Mouse (Mus musculus) G1E (cell line): ENCODE results near the gene Iqcb1. TPM values are rescaled to one million over a fixed set of nuclear protein-coding genes. Genes with fewer than 3 reads are reported as not detected.

Experiments used
- ATAC-seq: 2 replicates; pipeline ENCODE4 v1.8.0; 2016; ENCODE audit warnings: mild to moderate bottlenecking; ENCODE audit not compliant: insufficient number of reproducible peaks, poor library complexity, low FRiP score, severe bottlenecking; ENCODE audit errors: extremely low read depth
- DNase-seq: peaks from one replicate; pipeline ENCODE4 v3.0.0; 2012; ENCODE audit warnings: low spot score
- H3K27me3 ChIP-seq: 2 replicates; pipeline ENCODE4 v1.6.1; 2012; ENCODE audit warnings: mild to moderate bottlenecking, low read length, inconsistent platforms; ENCODE audit not compliant: insufficient read depth
- H3K36me3 ChIP-seq: replicated peaks from 2 replicates; pipeline ENCODE3; 2012; ENCODE audit warnings: mild to moderate bottlenecking, inconsistent platforms
- H3K4me1 ChIP-seq: 2 replicates; pipeline ENCODE4 v1.6.1; 2012; ENCODE audit warnings: low read depth, low read length, inconsistent platforms, mixed read lengths; ENCODE audit not compliant: insufficient read depth
- H3K4me3 ChIP-seq: 2 replicates; pipeline ENCODE4 v1.5.1; 2012; ENCODE audit warnings: low read depth, mild to moderate bottlenecking, inconsistent platforms, low read length, moderate library complexity, mixed read lengths
- H3K9me3 ChIP-seq: replicated peaks from 2 replicates; pipeline ENCODE4 v1.6.1; 2012; ENCODE audit warnings: inconsistent platforms
- CTCF ChIP-seq: IDR thresholded peaks from 2 replicates; pipeline ENCODE4 v1.5.1; 2012; ENCODE audit warnings: low read depth, low read length, inconsistent platforms, mixed read lengths
- GATA1 ChIP-seq: IDR thresholded peaks from 2 replicates; pipeline ENCODE4 v1.6.1; 2012; ENCODE audit warnings: borderline replicate concordance, low read length, inconsistent platforms, mixed read lengths
- GATA2 ChIP-seq: IDR thresholded peaks from 2 replicates; pipeline ENCODE4 v1.6.1; 2012; ENCODE audit warnings: low read depth, low read length, inconsistent platforms, borderline replicate concordance
- POLR2AphosphoS5 ChIP-seq: IDR thresholded peaks from 2 replicates; pipeline ENCODE4 v1.6.1; 2012; ENCODE audit warnings: low read depth, low read length, inconsistent platforms; ENCODE audit not compliant: insufficient replicate concordance
- TAL1 ChIP-seq: conservative IDR thresholded peaks from 2 replicates; pipeline ENCODE4 v1.6.1; 2012; ENCODE audit warnings: low read depth, low read length, inconsistent platforms, mixed read lengths
- polyA plus RNA-seq: library from polyadenylated mRNA; stranded (reverse); fragments of >175 nt; gene quantifications from 2 replicates; pipeline ENCODE4 v1.2.3, GENCODE M21; 2012
- total RNA-seq, 2 experiments: library from RNA; stranded (forward) in 1 of 2; stranded (reverse) in 1 of 2; fragments of 200-1000 nt in 1 of 2; fragments of >200 nt in 1 of 2; fragmentation: Nextera tagmentation in 1 of 2; gene quantifications; 2 replicates each; pipeline ENCODE4 v1.2.3; 2014 to 2017

Gene Iqcb1
- total and polyA plus RNA-seq, 3 experiments = 2.9 to 27.7 (median 19.0) TPM

DNA sequence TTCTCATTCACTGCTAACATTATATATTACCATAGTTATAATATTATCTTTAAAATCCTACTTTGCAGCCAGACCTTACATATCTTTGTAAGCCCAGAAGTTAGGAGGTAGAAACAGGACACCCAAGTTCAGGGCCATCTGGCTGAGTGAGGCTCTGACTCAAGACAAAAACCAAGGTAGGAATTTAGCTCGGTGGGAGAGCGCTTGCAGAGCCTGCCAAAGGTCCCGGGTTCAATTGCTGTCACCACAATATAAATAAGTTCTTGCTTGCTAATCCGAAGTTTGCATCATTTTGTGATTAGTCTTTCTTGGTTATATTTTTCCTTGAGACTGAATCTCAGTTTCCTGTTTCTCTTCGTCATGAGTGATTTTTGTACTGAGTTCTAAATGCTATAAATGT, 75.0 kb downstream of the Iqcb1 start:
- H3K4me1 ChIP-seq = no peaks in the 10 kb centered on the region
- H3K27me3 ChIP-seq = no peaks in the 10 kb centered on the region
- TF ChIP-seq POLR2AphosphoS5 (no peak), CTCF (no peak), GATA1 (no peak), GATA2 (no peak), TAL1 (no peak)
- H3K36me3 ChIP-seq = peaks cover 63% of the 10 kb centered on the region
- ATAC-seq (no peak), DNase-seq (no peak)
- no peak overlapping the region for H3K4me3 ChIP-seq
- no peaks in the 10 kb centered on the region for H3K9me3 ChIP-seq

DNA sequence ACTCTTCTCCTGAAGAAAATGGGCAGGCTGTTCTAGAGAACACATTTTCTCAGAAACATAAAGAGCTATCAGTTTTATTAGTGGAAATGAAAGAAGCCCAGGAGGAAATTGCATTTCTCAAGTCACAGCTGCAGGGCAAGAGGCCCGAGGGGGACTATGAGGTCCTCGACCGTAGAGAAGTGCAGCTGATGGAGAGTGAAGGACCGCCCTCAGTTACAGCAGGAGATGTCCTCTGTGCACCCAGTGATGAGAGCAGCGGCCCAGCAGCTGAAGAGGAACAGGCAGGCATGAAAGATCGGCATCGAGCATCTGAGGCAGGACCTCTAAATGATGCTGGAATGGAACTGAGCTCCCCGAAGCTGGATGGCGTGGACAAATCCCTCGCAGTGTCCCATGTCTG, 83.7 kb downstream of the Iqcb1 start:
- TF ChIP-seq GATA1 (no peak), POLR2AphosphoS5 (no peak), TAL1 (no peak), CTCF (no peak), GATA2 (no peak)
- DNase-seq (no peak), ATAC-seq (no peak)
- no peaks in the 10 kb centered on the region for H3K4me1 ChIP-seq
- H3K36me3 ChIP-seq = peaks cover 77% of the 10 kb centered on the region
- no peak overlapping the region for H3K4me3 ChIP-seq
- no peaks in the 10 kb centered on the region for H3K9me3 ChIP-seq
- no peaks in the 10 kb centered on the region for H3K27me3 ChIP-seq

DNA sequence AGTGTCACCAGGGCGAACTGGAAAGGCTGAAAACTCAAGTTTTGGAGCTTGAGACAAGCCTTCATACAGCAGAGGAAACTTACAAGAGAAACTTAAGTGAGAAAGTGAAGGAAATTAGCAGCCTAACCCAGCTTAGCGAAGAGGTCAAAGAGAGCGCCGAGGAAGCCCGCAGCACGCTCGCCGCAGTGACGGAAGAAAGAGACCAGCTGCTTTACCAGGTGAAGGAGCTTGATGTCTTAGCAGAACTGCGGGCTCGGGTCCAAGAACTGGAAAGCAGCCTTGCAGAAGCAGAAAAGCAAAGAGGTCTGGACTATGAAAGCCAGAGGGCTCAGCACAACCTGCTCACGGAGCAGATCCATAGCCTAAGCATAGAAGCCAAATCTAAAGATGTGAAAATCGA, 84.1 kb downstream of the Iqcb1 start:
- Histone ChIP-seq H3K27me3 (no peaks in the 10 kb centered on the region), H3K9me3 (no peaks in the 10 kb centered on the region), H3K36me3 (peaks cover 75% of the 10 kb centered on the region), H3K4me1 (no peaks in the 10 kb centered on the region), H3K4me3 (no peak overlapping the region)
- TF ChIP-seq TAL1 (no peak), GATA1 (no peak), CTCF (no peak), GATA2 (no peak), POLR2AphosphoS5 (no peak)
- DNase-seq (no peak), ATAC-seq (no peak)

DNA sequence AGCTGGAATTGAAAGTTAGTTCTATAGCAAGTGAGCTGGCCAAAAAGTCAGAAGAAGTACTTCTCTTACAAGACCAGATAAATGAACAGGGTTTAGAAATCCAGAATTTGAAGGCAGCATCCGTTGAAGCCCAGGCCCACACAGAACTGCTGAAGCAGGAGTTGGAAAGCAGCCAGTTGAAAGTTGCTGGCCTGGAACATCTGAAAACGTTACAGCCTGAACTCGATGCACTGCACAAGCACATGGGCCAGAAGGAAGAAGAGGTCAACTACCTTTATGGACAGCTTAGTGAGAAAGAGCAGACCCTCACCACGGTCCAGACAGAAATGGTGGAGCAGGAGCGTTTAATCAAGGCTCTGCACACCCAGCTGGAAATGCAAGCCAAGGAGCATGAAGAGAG, 86.0 kb downstream of the Iqcb1 start:
- H3K9me3 ChIP-seq = no peaks in the 10 kb centered on the region
- H3K4me3 ChIP-seq = no peak overlapping the region
- TF ChIP-seq TAL1 (no peak), GATA2 (no peak), GATA1 (no peak), POLR2AphosphoS5 (no peak), CTCF (no peak)
- peaks cover 78% of the 10 kb centered on the region for H3K36me3 ChIP-seq
- H3K4me1 ChIP-seq = no peaks in the 10 kb centered on the region
- ATAC-seq = no peak
- no peak for DNase-seq
- no peaks in the 10 kb centered on the region for H3K27me3 ChIP-seq

DNA sequence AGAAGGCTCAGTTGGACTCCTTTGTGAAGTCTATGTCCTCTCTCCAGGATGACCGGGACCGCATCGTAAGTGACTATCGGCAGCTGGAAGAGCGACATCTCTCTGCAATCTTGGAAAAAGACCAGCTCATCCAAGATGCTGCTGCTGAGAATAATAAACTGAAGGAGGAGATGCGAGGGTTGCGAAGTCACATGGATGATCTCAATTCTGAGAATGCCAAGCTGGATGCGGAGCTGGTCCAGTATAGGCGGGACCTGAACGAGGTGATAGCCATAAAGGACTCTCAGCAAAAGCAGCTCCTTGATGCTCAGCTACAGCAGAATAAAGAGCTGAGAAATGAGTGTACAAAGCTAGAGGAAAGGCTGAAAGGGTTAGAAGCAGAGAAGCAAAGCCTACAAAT, 90.3 kb downstream of the Iqcb1 start:
- TF ChIP-seq GATA2 = no peak
- no peak for TF ChIP-seq CTCF
- TF ChIP-seq POLR2AphosphoS5 = no peak
- no peak for TF ChIP-seq GATA1
- no peak for TF ChIP-seq TAL1
- peaks cover 86% of the 10 kb centered on the region for H3K36me3 ChIP-seq

DNA sequence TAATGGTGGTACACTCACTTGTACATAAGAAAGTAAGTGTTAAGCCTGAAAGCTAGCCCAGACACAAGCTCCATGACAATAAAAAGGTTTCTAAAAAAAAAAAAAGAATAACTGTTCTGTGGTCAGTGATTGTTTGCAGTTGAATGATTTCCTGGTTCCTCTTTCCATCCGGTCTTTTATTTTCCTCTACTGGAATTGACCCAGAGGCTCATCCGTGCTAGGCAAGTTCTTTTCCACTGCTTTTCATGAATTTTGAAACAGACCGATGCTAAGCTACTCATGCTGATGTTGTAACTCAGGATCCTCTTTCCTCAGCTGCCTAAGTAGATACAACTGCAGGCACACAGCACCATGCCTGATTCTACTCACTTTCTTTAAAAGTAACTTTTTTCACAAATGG, 92.2 kb downstream of the Iqcb1 start:
- H3K4me1 ChIP-seq = peaks cover 6% of the 10 kb centered on the region

More for the DNA sequence above, 90.3 kb downstream of the Iqcb1 start:
- Histone ChIP-seq H3K27me3 (no peaks in the 10 kb centered on the region), H3K4me1 (peaks cover 6% of the 10 kb centered on the region), H3K4me3 (no peak overlapping the region), H3K9me3 (no peaks in the 10 kb centered on the region)
- ATAC-seq (no peak), DNase-seq (no peak)

More for the DNA sequence above, 92.2 kb downstream of the Iqcb1 start:
- no peak for DNase-seq
- Histone ChIP-seq H3K4me3 (no peak overlapping the region), H3K27me3 (no peaks in the 10 kb centered on the region), H3K9me3 (no peaks in the 10 kb centered on the region), H3K36me3 (peaks cover 83% of the 10 kb centered on the region)
- ATAC-seq = no peak
- TF ChIP-seq CTCF (no peak), GATA2 (no peak), POLR2AphosphoS5 (no peak), GATA1 (no peak)
